Mouse (Mus musculus) thymus, adult 18-20 months (tissue): ENCODE results near the gene Mdh1.

ENCODE experiments used
- DNase-seq, 2 experiments: peaks; one replicate each; pipeline ENCODE4 v3.0.0; 2022; ENCODE audit warnings: mixed read lengths in 2 of 2

Gene Mdh1

DNA sequence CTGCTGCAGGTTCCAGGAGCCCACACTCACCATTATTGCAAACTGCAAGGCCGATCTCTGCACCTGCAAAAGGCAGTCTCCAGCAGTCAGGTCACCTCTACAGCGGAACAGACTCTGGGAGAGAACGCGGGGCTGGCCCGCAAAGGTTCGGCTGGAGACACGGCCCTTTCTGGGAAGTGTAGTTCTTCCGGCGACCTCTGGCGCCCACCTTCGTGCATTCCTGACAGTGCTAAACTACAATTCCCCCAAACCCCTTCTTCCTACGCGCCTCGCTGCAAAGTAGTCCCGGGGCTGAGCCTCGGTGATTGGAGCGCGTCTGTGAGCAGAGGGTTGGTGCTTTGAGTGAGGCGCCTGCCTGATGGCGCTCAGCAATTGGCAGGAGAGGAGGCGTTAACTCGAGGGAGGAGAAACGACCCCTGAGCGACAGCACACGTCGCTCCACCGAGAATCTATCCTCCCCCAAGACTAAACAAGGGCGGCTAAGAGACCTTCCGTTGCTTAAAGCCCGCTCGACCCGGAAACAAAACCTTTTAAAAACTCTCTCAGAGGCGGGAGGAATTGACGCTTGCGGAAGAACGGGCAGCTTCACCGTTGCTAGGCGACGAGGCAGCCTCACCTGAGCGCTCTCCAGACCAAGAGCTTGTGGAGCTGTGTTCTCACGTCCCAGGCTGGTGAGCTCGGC is at the start of gene Mdh1, which contains the start of gene Wdpcp:
Mdh1 (minus strand) TSS at position 668 of the 682 bp plus-strand sequence.
Wdpcp (plus strand) TSS at position 536 of the 682 bp plus-strand sequence.
- peak; percentile 93 to 96 for DNase-seq

DNA sequence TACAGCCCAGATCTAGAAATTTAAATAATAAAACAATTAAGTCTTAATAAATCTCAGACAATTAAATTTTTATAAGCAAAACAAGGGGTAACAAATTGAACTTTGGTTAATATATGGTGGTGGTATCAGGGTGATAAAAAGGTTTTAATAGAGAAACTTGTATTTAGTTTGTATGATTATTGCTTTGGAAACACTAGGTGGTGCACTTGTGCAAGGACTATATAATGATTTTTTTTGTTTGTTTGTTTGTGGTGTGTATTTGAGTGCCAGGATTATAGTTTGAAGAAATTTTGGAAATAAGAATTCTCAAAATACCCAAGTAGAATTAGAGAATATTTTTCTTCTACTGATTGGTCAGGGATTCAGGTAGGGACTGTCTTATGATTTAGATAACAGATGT is 43.7 kb upstream of the Mdh1 start:
- no peak for DNase-seq

DNA sequence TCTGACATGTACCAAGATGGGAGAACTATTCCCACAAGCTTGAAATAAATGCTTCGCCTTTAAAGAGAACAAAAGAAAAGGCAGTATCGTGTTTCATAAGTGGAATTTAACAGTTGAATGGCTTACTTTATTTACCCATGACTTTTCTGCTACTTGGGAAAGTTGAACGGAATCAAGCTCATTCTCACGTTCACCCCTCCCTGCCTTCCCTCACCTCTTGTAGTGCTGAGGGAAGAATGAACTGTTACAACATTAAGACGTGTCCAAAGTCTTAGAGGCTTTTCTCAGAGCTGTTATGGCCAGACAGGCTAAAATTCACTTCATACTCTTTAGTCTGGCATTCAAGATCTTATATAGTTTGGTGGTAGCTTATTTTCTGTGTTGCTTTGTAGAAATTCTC is 30.3 kb upstream of the Mdh1 start:
- no peak for DNase-seq

DNA sequence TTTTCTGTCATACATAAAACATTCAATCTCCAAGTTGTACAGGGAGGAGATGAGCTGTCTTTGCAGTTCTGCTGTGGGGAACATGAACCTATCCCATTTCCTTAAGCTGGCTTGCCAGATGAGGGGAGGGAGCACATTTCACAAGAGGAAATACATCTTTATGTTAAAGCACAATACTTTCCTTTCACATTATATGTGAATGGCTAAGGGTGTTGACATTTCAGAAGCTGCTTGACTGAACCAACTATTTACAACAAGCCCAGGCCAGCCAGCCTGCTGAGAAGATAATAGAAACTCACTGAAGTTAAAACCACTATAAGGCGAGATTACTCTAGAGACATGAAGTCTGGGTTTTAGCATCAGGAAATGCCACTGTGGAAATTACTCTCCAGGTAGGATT is 11.1 kb upstream of the Mdh1 start:
- DNase-seq: no peak

DNA sequence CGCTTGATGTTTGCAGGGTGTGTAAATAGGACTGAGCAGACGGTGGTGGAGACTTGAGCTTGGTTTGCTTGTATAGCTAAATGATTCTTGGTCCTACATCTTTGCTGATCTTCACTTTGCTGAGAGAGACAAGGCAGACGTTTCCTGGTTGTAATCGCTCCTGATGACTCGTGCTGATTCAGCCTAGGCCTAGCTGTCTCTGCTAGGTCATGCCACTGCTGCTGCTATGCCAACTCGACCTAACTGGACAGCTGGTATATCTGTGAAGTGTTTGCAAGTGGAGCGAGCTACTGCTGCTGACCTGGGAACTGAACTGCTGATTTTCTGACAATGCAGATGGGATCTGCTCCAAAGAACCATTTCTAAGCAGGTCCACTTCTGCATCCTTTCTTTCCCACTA is 9.3 kb upstream of the Mdh1 start:
- no peak for DNase-seq

DNA sequence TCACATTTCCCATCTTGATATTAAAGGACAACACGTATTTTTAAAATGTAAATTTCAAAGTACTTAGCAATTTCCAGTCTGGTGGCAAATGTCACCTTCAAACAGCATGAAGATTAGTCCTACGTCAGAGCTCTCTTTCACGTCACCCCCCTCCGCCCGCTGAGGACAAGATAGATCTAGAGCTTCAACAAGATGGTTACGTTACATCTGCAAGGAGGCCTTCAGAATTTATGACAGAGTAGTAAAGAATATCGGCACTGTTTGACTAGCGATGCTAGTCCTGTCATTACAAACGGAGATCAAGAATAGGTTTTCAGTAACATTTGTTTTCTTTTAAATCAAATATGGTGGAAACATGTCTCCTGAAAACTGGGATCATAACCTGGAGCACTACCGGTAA is 1.2 kb downstream of the Mdh1 start:
- DNase-seq: no peak

DNA sequence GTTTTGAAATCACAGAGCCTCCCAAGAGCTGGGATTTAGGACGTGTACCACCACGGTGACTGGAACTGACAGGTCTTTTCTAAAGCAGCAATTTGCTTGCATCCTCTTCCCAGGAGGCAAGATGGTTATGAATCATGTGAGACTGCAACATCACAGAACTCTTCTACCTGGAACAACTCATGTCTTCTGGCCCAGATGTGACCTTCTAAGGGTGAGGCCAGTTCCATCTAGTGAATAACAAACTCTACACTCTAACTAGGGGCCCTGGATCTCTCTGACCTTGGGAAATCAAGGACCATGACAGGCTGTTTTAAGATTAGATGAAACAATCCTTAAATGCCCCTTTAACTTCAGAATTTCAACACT is 2.1 kb downstream of the Mdh1 start:
- no peak for DNase-seq

DNA sequence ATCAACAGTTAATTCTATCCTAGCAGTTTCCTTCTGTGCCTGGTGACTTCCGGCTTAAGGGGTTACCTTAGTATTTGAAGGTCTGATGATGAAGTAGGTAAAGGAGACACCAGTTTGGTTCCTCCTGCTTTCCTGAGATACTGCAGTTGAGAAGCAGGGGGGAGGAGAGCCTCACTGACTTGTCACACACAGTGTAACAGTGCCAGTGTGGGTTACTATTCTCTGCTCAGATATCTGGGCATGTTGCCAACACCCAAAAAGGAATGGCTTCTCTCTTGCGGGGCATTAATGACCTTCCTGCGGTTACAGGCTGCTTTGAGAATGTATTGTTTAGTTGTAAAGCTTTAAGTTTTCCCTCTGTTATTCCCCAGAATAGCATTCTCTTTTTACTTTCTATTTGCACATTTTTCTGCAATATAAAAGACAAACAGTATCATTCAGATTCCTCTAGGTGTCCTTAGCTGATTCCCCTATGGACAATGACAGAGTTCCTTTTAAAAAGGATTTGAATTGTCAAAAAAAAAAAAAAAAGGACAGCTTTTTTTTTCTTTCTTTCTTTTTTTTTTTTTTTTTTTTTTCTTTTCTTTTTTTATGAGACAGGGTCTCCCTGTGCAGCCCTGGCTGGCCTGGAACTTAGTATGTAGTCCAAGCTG is 2.6 kb downstream of the Mdh1 start:
- DNase-seq: no peak

DNA sequence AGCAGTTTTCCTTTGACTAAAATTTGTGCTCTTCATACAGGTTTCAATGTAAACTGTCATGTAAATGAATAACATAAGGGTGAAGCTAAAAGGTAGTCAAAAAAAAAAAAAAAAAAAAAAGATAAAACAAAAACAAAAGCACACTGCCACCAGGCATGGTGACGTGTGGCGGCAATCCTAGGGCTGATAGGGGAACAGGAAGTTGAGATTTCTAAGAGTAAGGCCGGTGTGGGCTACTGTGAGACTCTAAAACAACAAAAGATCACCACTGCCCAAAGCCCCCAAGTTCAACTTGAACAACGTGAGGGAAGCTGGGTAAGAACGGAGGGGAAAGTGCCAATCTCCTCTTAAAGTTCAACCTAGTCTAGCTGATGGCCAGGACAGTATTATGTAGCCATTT is 3.2 kb downstream of the Mdh1 start:
- DNase-seq: no peak

DNA sequence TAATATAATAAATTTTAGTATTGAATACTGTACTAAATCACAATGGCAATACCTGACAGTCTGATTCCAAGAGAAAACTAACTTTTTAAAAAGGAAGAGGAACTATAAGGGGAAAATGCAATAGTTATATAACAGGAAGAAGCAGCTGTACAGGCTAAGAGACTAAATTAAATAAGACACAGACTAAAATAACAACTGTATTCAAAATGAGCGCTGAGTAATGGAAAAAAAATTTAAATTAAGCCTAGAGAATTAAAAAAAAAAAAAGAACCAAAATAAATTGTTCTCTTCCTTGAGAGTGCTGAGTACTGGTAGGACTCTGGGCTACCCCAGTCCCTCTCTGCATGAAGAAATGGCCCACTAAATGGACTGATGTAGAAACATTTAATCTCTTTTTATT is 4.4 kb downstream of the Mdh1 start:
- DNase-seq: no peak

DNA sequence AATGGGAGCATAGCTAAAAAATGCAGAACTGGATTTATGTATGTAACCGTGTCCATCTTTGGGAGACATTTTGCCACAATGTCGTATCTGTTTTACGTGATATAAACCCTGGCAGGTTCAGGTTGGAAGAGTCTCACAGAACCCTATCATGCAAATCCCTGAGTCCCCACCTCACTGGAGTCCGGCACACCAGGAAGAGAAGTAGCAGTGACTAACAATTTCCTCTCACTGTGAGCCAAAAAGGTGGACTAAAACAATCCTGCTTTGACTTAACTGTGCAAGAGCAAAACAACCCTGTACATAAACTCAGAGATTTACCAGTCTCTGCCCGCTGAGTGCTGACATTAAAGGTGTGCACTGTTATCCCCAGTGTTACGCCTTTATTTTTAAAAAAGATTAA is 5.2 kb downstream of the Mdh1 start:
- DNase-seq: no peak

DNA sequence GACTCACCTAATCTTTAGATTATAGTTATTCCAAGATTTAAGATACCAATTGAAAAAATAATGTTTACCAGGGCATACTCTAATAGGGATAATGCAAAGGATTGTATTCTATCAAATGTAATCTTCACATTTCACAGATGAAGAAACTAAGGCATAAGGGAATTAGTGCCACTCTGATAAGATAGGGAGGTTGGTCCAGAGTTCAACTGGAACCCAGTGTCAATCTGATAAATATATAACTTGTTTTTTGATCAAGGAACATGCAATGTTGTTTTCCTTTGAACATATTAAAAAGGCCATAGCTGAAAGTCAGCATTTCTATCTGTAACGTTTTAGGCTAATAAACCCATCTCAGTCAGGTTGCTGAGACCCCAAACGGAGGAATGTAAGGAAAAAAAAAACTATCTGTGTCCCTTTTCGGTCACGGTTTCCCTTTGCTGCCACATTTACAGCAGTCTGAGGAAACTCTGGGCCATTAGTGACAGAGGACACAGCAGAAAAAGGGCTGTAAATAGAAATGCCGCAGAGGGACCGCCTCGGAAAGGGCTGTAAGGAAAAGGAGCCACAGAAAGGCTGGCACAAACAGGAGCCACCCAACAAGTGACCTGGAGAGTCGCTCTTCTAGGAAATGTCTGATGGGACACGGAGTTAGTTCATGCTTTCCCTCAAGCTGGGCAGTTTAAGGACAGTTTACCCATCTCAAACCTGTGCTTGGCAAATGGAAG is 7.3 kb downstream of the Mdh1 start:
- DNase-seq: no peak

DNA sequence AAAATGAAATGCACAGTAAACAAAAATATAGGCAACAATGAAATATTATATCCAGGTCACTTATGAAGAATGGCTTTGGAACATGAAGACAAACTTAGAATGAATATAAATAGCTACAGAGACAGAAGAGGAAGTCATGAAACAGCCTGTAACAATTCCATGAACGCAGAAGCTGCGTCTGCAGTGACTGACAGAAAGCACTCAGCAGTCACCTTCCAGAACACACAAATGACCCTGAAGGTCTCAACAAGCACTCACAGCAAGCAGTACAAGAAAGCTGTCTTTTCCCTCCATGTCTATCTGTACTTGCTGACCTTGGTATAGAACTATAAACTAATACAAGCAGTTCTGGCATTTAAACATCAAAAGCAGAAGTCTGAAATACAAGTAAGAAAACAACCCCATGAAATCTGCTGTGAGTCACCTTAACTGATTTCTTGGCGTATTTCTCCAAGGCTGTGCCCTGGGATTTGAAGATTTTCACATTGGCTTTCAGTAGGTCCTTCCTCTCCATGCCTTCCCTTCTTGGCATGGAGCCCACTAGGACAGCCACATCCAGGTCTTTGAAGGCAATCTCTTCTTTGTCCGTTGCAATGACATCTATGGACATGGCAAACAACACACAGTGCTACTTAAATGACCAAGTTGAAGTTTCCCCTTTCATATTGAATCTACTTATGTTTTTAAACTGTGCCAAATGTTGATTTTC is 8.4 kb downstream of the Mdh1 start:
- DNase-seq: no peak

DNA sequence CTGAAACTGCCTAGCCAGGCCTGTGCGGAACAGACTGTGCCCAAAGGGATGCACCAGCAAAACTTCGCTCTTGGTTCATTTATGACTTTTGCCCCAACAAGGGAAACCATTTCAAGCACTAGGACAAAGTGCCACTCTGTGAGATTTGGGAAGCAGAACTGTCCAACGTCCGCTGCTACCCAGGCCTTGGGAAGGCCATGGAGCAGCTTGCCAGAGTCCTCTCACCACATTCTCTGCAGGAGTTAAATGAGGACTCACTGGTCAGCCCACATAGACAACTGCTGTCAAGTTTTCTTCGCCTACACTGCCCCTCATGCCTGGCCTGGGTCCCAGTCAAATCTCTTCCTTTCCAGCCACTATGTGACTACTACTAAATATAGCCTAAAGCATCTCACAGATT is 10.8 kb downstream of the Mdh1 start:
- DNase-seq: no peak

DNA sequence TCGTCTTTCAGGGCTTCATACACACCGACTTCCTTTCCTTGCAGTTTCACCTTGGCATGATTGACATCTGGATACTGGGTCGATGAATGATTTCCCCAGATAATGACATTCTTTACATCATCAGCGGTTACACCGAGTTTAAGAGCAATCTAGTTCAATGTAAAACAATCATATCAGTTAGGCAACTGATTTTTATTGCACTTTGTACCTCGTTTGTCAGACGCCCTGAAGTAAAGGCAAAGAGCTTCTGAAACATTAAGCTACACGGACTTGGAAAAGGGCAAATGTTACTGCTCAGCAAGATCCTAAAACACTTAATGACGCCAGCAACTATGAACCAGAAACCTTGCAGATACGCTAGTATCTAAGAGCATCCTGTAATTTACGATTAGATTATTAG is 12.4 kb downstream of the Mdh1 start:
- no peak for DNase-seq

DNA sequence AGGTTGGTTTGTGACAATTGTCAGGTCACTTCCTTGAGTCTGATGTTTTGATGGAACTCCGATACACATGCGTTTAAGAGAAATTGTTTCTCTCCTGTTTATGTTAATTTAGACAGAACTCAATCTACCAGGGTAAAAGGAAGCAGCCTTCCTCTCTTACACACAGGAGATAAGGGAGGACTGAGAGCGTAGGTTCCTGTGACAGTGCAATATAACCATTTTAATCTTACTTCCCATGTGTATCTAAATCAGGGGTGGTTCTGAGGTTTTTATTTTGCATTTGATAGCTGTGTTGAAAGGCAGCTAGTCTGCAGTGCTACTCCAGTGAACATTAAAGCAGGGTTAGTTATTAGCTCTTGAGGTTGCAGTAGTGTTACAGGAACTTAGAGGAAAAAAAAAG is 20.1 kb downstream of the Mdh1 start:
- DNase-seq: no peak

DNA sequence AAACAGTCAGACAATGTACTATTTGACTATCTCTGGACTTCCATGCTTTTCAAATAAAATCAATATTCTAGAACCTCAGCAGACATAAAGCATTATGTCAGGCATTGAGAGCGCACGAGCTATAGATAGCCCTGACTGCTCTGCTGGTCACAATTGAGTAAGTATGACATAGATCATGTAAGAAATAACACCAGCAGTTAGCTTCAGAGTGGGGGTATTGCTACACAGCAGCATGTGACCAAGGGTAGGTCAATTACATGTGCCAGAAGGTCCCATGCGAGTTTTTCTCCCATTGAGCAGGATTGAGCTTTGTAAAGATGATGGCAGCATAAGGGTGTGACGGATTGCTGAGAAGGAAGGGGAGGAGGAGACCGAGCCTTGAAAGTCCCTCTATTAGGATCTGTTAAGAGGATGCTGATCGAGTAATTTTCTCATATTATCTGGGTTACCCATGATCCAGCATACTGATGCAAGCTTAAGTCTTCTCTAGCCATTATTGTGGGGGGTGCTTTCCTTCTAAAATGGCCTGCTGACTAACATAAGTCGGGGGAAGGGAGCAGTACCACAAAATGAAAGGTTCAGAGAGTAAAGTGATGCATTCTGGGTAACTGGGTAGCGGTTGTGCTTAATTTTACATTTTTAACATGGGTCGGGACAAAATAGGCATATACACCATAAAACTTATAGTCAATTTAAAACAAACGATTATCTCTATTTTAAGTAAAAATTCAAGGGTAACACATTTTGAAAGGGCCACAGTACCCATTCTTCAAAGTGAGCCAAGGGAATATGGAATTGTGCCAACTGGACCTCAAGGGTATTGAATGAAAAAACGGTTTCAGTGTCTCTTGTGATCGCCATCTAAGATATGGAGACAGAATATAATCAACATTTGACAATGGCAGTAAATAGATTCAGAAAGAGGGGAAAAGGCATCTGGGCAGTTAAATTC is 21.7 kb downstream of the Mdh1 start:
- DNase-seq: no peak

DNA sequence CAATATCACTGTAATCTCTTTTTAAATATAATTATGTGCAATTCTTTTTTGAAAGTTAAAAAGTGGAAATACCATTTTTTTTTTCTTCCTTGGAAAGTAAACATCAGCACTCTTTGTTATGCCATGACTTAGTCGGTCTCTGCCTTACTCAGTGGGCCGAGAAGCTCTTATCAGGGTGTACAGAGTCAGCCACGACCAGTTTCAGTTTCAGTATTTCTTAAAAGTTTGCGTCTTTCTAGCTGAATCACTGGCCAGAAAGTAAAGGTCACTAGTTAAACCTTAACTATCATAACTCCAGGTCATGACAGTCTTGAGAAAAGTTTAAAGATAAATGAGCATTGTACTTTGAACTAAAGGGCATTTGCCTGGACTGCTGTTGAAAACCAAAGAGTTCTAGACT is 22.4 kb downstream of the Mdh1 start:
- no peak for DNase-seq

DNA sequence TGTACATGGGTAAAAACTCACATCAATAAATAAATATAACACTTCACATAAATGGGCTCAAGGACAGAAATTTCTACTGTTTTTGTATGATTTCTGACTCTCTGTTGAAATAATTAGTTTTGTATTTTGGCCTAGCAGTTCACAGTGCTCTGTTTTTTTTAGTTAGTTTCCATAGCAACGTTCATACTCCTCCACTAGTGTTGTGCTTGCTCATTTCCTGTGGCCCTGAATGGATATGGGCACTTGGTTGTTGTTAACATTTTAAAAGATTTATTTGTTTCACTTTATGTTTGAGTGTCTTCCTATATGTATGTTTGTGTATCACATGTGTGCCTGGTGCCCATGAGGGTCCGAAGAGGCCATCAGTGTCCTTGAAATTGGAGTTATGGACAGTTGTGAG is 23.1 kb downstream of the Mdh1 start:
- DNase-seq: no peak

DNA sequence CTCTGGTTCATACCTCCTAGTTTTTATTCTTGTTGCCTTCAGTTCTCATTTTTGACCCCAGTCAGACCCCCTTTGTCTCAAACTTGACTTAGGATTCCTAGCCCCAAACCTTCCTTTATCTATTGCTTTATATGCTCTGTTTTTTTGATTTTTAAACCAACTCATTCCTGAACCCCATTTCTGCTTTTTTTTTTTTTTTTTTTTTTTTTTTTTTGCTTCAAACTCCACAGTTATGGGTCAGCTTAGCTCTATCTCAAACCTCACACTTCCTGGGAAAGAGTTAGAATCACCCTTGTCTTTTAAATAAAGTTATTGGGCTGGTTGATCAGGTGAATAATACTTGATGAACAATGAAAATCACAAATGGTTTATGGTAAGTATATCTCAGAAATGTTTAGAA is 24.6 kb downstream of the Mdh1 start:
- no peak for DNase-seq

DNA sequence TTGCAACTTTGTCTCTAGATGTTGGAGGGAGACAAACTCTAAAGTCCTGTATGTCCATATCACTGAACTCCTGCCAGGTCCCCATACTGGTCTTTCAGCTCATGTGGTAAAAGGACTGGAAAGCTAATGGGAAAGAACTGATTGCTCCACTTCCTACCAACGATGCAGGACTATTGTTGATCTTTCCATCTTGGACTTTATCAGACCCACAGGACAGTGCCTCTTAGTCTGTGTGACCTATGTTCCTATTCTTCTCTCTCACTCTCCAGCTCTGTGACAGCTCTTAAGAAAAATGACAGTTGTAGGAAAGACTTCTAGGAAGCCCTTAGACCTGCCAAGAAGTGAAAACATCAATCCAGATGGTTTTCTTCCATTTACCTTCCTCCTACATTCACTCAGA is 25.5 kb downstream of the Mdh1 start:
- no peak for DNase-seq

DNA sequence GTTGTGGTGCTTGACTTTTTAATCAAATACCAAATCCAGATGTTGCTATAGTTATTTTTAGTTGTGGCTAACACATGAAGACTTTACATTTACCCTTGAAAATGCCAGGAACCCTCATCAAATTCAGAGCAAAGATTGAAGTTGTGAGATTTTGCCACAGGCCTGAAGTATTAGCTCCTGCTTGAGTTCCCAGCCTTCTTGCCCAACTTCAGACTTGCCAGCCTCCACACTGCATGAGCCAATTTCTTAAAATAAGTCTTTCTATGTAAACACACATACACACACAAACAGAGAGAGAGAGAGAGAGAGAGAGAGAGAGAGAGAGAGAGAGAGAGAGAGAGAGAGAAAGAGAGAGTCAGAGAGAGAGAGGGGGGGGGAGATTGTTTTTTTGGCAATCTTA is 26.2 kb downstream of the Mdh1 start:
- DNase-seq: no peak

DNA sequence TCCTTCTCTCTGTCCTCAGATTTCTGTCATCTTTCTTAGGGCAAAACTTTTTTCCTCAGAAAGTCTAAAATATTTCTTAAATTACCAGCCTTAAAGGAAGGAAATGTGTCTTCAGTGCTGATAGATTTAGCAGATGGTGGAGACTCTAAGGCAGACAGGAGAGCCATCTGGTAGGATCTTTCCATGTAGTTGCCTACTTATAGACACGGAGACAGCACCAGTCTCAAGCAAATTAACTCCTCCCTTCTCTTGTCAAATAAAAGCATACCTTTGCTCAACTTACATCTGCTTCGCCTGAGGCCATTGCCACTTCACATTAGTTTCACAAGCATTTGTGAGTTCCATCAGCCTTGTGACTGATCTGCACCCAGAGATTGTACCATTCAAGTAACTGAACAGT is 27.1 kb downstream of the Mdh1 start:
- no peak for DNase-seq
